Comparison of ENCODE assay signal across 8 mouse cellular contexts in the genomic region with DNA sequence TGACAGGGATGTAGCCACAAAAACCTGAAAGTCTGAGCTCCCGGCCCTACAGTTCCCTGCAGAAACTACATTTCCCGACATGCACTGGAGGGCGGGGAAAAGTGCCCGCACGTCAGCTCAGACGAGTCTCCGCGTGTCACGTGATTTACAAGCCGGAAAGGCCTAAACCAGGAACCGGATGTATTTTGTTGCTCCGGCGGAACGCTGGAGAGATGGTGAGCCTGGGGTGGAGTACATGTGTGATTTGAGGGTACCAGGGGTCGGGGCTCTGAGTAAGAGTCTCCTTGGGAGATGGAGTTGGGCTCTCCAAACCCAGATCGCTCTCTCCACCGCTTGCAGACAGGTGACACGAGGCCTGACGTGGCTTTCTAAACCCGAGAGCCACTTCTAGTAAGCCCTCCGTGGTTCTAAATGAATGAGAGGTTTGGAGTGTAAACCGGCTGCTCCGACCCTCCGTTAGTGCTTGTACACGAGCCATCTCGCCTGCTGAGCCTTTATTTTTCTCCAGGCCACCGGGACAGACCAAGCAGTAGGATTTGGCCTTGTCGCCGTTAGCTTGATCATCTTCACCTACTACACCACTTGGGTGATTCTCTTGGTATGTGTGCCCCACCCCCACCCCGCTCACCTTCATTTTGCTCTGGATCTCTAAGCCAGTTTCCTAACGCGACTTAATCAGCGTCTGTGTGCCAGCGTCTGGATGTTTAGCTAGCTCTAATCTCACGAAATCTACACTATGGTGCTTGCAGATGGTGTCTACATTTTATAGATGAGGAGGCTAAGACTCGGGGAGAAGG. TPM values are rescaled to one million over a fixed set of nuclear protein-coding genes. Genes with fewer than 3 reads are reported as not detected.
DNase-seq lines count a peak whose midpoint lies in the region; ATAC-seq and TF ChIP-seq lines count a peak whose summit lies in the region.

Dpm2 (plus strand) TSS at position 161 of the 797 bp plus-strand sequence.

- H3K27ac ChIP-seq in hindbrain, embryonic 13.5 days = peak within 1 kb of the TSS; percentile 73

- in situ Hi-C loops in Patski (cut with MboI; ENCODE audit: low pct_unique_long_range_greater_than_20kb) = loop anchor here (5.0 kb wide), 1 partner anchor 174 kb away; the partner anchor contains the start of gene Ptges2

- TF ChIP-seq CTCF in Patski (IDR thresholded peaks at IDR 0.05) = no peak

- H3K27me3 ChIP-seq in Patski = no peaks in the 10 kb centered on the region
- no peaks in the 10 kb centered on the region for H3K27me3 ChIP-seq in hindbrain, embryonic 13.5 days

- H3K36me3 ChIP-seq in hindbrain, embryonic 13.5 days = peaks cover 42% of the 10 kb centered on the region

- H3K4me2 ChIP-seq in hindbrain, embryonic 13.5 days = peak within 1 kb of the TSS; percentile 93

- H3K4me3 ChIP-seq in hindbrain, embryonic 13.5 days = peak within 1 kb of the TSS; percentile 85

- peaks cover 27% of the 10 kb centered on the region for H3K4me1 ChIP-seq in hindbrain, embryonic 13.5 days (replicated peaks)

- peak; percentile 23 for ATAC-seq in Patski
- ATAC-seq in hindbrain, embryonic 13.5 days (ENCODE audit: low FRiP score) = peak; percentile 81

- WGBS in hindbrain, embryonic 13.5 days = 2% methylated on average over 36 of the region's 36 CpGs

- POLR2A ChIA-PET in Patski (lab: Charles Lee) = no interaction called here

- no peaks in the 10 kb centered on the region for H3K9me3 ChIP-seq in hindbrain, embryonic 13.5 days

- CTCF ChIA-PET in Patski (lab: Charles Lee) = interaction anchor here (0.7 to 1.2 kb wide), 4 partner anchors 13 to 166 kb away, joined by 3 to 4 read pairs (median 4); no protein-coding TSS in a partner anchor

- peak within 1 kb of the TSS; percentile 84 for H3K9ac ChIP-seq in hindbrain, embryonic 13.5 days

- DNase-seq in Patski (ENCODE audit: low read depth, low spot score) = no peak
- peak; percentile 92 to 94 for DNase-seq in cerebellum, postnatal 14 days
- DNase-seq in frontal cortex, postnatal 14 days (ENCODE audit: low spot score in 2 of 2) = peak; percentile 89
- peak; percentile 73 to 78 for DNase-seq in layer of hippocampus, postnatal 25 days (ENCODE audit: extremely low spot score in 1 of 2, low spot score in 1 of 2)
- peak; percentile 95 for DNase-seq in lung, postnatal 25 days (ENCODE audit: low spot score)
- DNase-seq in retina, embryonic 14.5 days (ENCODE audit: low spot score) = peak; percentile 92
- DNase-seq in thymus, postnatal 4 days = peak; percentile 90

RNA-seq across cellular contexts. Expression of gene Dpm2, which starts in this region (rescaled TPM):
- 59.3 TPM for polyA plus RNA-seq in Patski (2021)
- polyA plus RNA-seq in hindbrain, embryonic 13.5 days (2015; fragmentation: Nextera tagmentation; extraction: Ambion mirVana) = 142 and 145 TPM in 2 replicates
- total RNA-seq in layer of hippocampus, postnatal 25 days (2021) = 10 to 100 TPM; 74.0 to 80.4 TPM
